Comparison of ENCODE assay signal across 17 mouse cellular contexts in genomic region chr11:102748381-102748780, GRCm38 (mm10). TPM values are rescaled to one million over a fixed set of nuclear protein-coding genes. Genes with fewer than 3 reads are reported as not detected.
A peak's percentile ranks its signal among the peaks of the same experiment; 100 is the strongest.
DNase-seq lines count a peak whose midpoint lies in the region; ATAC-seq and TF ChIP-seq lines count a peak whose summit lies in the region.
"Had no signal": no experiment of that assay in that cellular context is flagged by ENCODE, and none has a peak within 500 bp of the region (broad histone marks: within the 10 kb centered on the region; RNA-seq: fewer than 3 reads in every experiment).

No protein-coding gene starts in this region.

- H3K9ac ChIP-seq in hindbrain, postnatal 0 days (replicated peaks; ENCODE audit: low read length): no peak overlapping the region
- no peak overlapping the region for H3K9ac ChIP-seq in hindbrain, embryonic 12.5 days
- H3K9ac ChIP-seq in forebrain, embryonic 14.5 days (ENCODE audit: low read length): no peak overlapping the region
- H3K9ac ChIP-seq in heart, adult 2 months (ENCODE audit: low read depth, low read length): no peak overlapping the region
- H3K9ac ChIP-seq: hindbrain, embryonic 14.5 days; limb, embryonic 15.5 days had no signal

- intact Hi-C loops in heart, postnatal 25 days (cut with DNase I): no loop called here
- intact Hi-C loops in heart, adult 2 months (cut with DNase I): no loop called here

- H3K9me3 ChIP-seq in hindbrain, postnatal 0 days (ENCODE audit: low read length): no peaks in the 10 kb centered on the region
- no peaks in the 10 kb centered on the region for H3K9me3 ChIP-seq in hindbrain, embryonic 12.5 days (replicated peaks)
- H3K9me3 ChIP-seq in forebrain, embryonic 14.5 days (replicated peaks; ENCODE audit: control insufficient read depth, low read length): no peaks in the 10 kb centered on the region
- H3K9me3 ChIP-seq: G1E; limb, embryonic 15.5 days; midbrain, embryonic 10.5 days had no signal

- H3K36me3 ChIP-seq in hindbrain, postnatal 0 days (ENCODE audit: insufficient read depth, low read length): no peaks in the 10 kb centered on the region
- no peaks in the 10 kb centered on the region for H3K36me3 ChIP-seq in hindbrain, embryonic 12.5 days
- H3K36me3 ChIP-seq in forebrain, embryonic 14.5 days (ENCODE audit: control insufficient read depth, insufficient read depth, low read length): no peaks in the 10 kb centered on the region
- no peaks in the 10 kb centered on the region for H3K36me3 ChIP-seq in heart, adult 2 months (ENCODE audit: control insufficient read depth, insufficient read depth, low read length)
- H3K36me3 ChIP-seq: G1E; limb, embryonic 15.5 days; midbrain, embryonic 10.5 days had no signal

- TF ChIP-seq EP300 in heart, adult 2 months (IDR thresholded peaks at IDR 0.05; ENCODE audit: insufficient read depth, low read depth, low read length): no peak

- TF ChIP-seq CTCF in hindbrain, postnatal 0 days (IDR thresholded peaks at IDR 0.05; ENCODE audit: low read depth): no peak
- no peak for TF ChIP-seq CTCF in lung, adult 2 months (IDR thresholded peaks at IDR 0.05; ENCODE audit: insufficient read depth, low read length)
- TF ChIP-seq CTCF in heart, adult 2 months (IDR thresholded peaks at IDR 0.05): no peak

- peak; percentile 60 for DNase-seq in hindbrain, postnatal 0 days (ENCODE audit: low spot score)
- DNase-seq in lung, postnatal 10 days: peak; percentile 56
- DNase-seq in lung, adult 2 months: no peak
- DNase-seq in cerebellum, postnatal 10 days: peak; percentile 94 to 95
- no peak for DNase-seq in forebrain, embryonic 14.5 days (ENCODE audit: low spot score)
- DNase-seq in heart, postnatal 25 days (ENCODE audit: low spot score): no peak
- no peak for DNase-seq in heart, adult 2 months
- DNase-seq: lung, postnatal 14 days had no signal

- no peak for ATAC-seq in hindbrain, postnatal 0 days
- ATAC-seq in hindbrain, embryonic 12.5 days (ENCODE audit: low FRiP score): no peak
- ATAC-seq in forebrain, embryonic 14.5 days: no peak

- H3K4me3 ChIP-seq in hindbrain, postnatal 0 days (ENCODE audit: low read length): no peak overlapping the region
- no peak overlapping the region for H3K4me3 ChIP-seq in hindbrain, embryonic 12.5 days
- no peak overlapping the region for H3K4me3 ChIP-seq in lung, adult 2 months (replicated peaks; ENCODE audit: extremely low read depth, low read depth, low read length)
- H3K4me3 ChIP-seq in forebrain, embryonic 14.5 days (ENCODE audit: low read depth, low read length): no peak overlapping the region
- H3K4me3 ChIP-seq in heart, adult 2 months: no peak overlapping the region
- H3K4me3 ChIP-seq: erythroblast, embryonic 14.5 days; limb, embryonic 15.5 days; midbrain, embryonic 10.5 days; myocyte had no signal

- 41% methylated on average over 4 of the region's 4 CpGs for WGBS in hindbrain, postnatal 0 days
- WGBS in hindbrain, embryonic 12.5 days: 85% methylated on average over 4 of the region's 4 CpGs
- WGBS in lung, adult 2 months: 53% methylated on average over 4 of the region's 4 CpGs
- 88% methylated on average over 4 of the region's 4 CpGs for WGBS in forebrain, embryonic 14.5 days
- WGBS in heart, adult 2 months: 56% methylated on average over 4 of the region's 4 CpGs

- no peaks in the 10 kb centered on the region; the same call in 1 of the 2 replicates for H3K4me1 ChIP-seq in hindbrain, postnatal 0 days (ENCODE audit: insufficient read depth, low read length)
- H3K4me1 ChIP-seq in hindbrain, embryonic 12.5 days: peaks cover 10% of the 10 kb centered on the region
- no peaks in the 10 kb centered on the region for H3K4me1 ChIP-seq in lung, adult 2 months (ENCODE audit: control insufficient read depth, insufficient read depth, low read length)
- H3K4me1 ChIP-seq in forebrain, embryonic 14.5 days (ENCODE audit: control insufficient read depth, insufficient read depth, low read length): peaks cover 2% of the 10 kb centered on the region
- H3K4me1 ChIP-seq in heart, adult 2 months (ENCODE audit: control insufficient read depth, insufficient read depth, low read length): no peaks in the 10 kb centered on the region

- no peaks in the 10 kb centered on the region for H3K27me3 ChIP-seq in hindbrain, postnatal 0 days (ENCODE audit: insufficient read depth, low read length)
- H3K27me3 ChIP-seq in hindbrain, embryonic 12.5 days: no peaks in the 10 kb centered on the region
- no peaks in the 10 kb centered on the region for H3K27me3 ChIP-seq in forebrain, embryonic 14.5 days (replicated peaks; ENCODE audit: control insufficient read depth, insufficient read depth, low read length)
- no peaks in the 10 kb centered on the region for H3K27me3 ChIP-seq in heart, adult 2 months (ENCODE audit: control insufficient read depth, insufficient read depth, low read length)
- H3K27me3 ChIP-seq: limb, embryonic 15.5 days had no signal

- H3K27ac ChIP-seq in hindbrain, postnatal 0 days: no peak overlapping the region
- no peak overlapping the region for H3K27ac ChIP-seq in hindbrain, embryonic 12.5 days
- H3K27ac ChIP-seq in forebrain, embryonic 14.5 days (ENCODE audit: low read depth, low read length): no peak overlapping the region
- H3K27ac ChIP-seq in heart, adult 2 months: no peak overlapping the region
- H3K27ac ChIP-seq: hindbrain, embryonic 14.5 days; kidney, postnatal 0 days; limb, embryonic 15.5 days; midbrain, embryonic 10.5 days had no signal

- H3K79me2 ChIP-seq in heart, adult 2 months (replicated peaks; ENCODE audit: control insufficient read depth, insufficient read depth, low read length): no peaks in the 10 kb centered on the region

- TF ChIP-seq POLR2A in lung, adult 2 months (IDR thresholded peaks at IDR 0.05; ENCODE audit: borderline replicate concordance, extremely low read depth, low read depth, low read length): no peak
- TF ChIP-seq POLR2A in heart, adult 2 months (IDR thresholded peaks at IDR 0.05; ENCODE audit: insufficient read depth, low read depth, low read length): no peak

- H3K4me2 ChIP-seq in hindbrain, postnatal 0 days (ENCODE audit: low read depth, low read length): no peak overlapping the region
- H3K4me2 ChIP-seq in hindbrain, embryonic 12.5 days (replicated peaks): no peak overlapping the region
- H3K4me2 ChIP-seq in forebrain, embryonic 14.5 days (ENCODE audit: low read length): no peak overlapping the region
- H3K4me2 ChIP-seq: hindbrain, embryonic 14.5 days; limb, embryonic 15.5 days had no signal

RNA-seq across cellular contexts. Expression of gene Adam11, which starts 12.9 kb away (rescaled TPM):
- total RNA-seq in hindbrain, postnatal 0 days (2014; rRNA removed): 33.1 and 34.5 TPM in 2 replicates
- 17.2 and 17.8 TPM in 2 replicates for polyA plus RNA-seq in hindbrain, postnatal 0 days (2015; fragmentation: Nextera tagmentation; extraction: Ambion mirVana)
- 33.3 and 35.3 TPM in 2 replicates for polyA plus RNA-seq in hindbrain, embryonic 12.5 days (2016; fragmentation: Nextera tagmentation; extraction: Ambion mirVana)
- 3.3 and 3.6 TPM in 2 replicates for polyA plus RNA-seq in lung, adult 2 months (2012; rRNA removed)
- 10.0 and 12.5 TPM in 2 replicates for polyA plus RNA-seq in forebrain, embryonic 14.5 days (2014; fragmentation: Nextera tagmentation; extraction: Ambion mirVana)
- total RNA-seq in heart, postnatal 25 days (2021): 1 to 10 TPM; 3.8 to 4.1 TPM
- 1 to 10 TPM; 3.4 to 4.9 TPM for total RNA-seq in heart, adult 2 months (2021)
- polyA plus RNA-seq in heart, adult 2 months (2012; rRNA removed): 10.1 and 12.5 TPM in 2 replicates
- total RNA-seq: granulocyte monocyte progenitor cell, adult 5-6 weeks had no signal
- polyA plus RNA-seq: G1E had no signal

RNA-seq across cellular contexts. Expression of gene Ccdc43, which starts 50.8 kb away (rescaled TPM):
- total RNA-seq in hindbrain, postnatal 0 days (2014; rRNA removed): 16.6 and 22.5 TPM in 2 replicates
- 28.1 and 30.7 TPM in 2 replicates for polyA plus RNA-seq in hindbrain, postnatal 0 days (2015; fragmentation: Nextera tagmentation; extraction: Ambion mirVana)
- 44.0 and 48.0 TPM in 2 replicates for polyA plus RNA-seq in hindbrain, embryonic 12.5 days (2016; fragmentation: Nextera tagmentation; extraction: Ambion mirVana)
- polyA plus RNA-seq in lung, adult 2 months (2012; rRNA removed): 4.3 and 5.0 TPM in 2 replicates
- 39.4 and 42.6 TPM in 2 replicates for polyA plus RNA-seq in forebrain, embryonic 14.5 days (2014; fragmentation: Nextera tagmentation; extraction: Ambion mirVana)
- total RNA-seq in heart, postnatal 25 days (2021): 10 to 100 TPM; 21.2 to 22.8 TPM
- total RNA-seq in heart, adult 2 months (2021): 10 to 100 TPM; 21.0 to 22.8 TPM
- 6.8 and 12.2 TPM in 2 replicates for polyA plus RNA-seq in heart, adult 2 months (2012; rRNA removed)

Comparison
In these comparisons a context has a peak if more than half of its experiments do, and no peak if none do; other contexts are left out.
1. DNase-seq: peak in hindbrain, postnatal 0 days (single experiment), lung, postnatal 10 days (single experiment) and cerebellum, postnatal 10 days (2 of 2); none in lung, adult 2 months (single experiment), forebrain, embryonic 14.5 days (single experiment), heart, postnatal 25 days (single experiment) and heart, adult 2 months (0 of 2).